28 mouse cellular contexts compared by ENCODE assay signal in the genomic region with DNA sequence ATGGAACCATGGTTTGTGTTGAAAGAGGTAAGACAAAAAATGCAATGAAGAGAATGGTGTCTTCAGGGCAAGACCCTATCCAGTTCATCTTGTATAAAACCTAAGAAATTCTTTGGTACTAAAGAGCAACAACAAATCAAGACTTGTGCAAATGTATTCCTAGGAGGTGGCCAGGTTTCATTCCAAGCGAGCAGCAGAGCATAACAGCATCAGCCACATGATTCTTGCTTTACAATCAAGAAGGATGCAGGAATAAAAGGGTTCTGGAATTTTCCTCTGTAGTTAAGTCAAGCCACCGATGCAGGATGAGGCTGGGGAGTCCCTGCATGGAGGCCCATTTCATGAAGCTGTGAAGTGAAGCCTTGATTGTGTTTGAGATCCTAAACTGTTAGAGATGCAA.
DNase-seq lines count a peak whose midpoint lies in the region; ATAC-seq lines count a peak whose summit lies in the region.
"Had no signal": no experiment of that assay in that cellular context is flagged by ENCODE, and none has a peak within 500 bp of the region (broad histone marks: within the 10 kb centered on the region; RNA-seq: fewer than 3 reads in every experiment).

No protein-coding gene starts in this region.

- H3K9me3 ChIP-seq in kidney, embryonic 15.5 days (replicated peaks), result no peaks in the 10 kb centered on the region
- H3K9me3 ChIP-seq: embryonic facial prominence, embryonic 10.5 days; embryonic facial prominence, embryonic 13.5 days; forebrain, embryonic 10.5 days; forebrain, embryonic 13.5 days; heart, embryonic 10.5 days; heart, embryonic 13.5 days had no signal

- WGBS in kidney, embryonic 15.5 days, result 63% methylated on average over 2 of the region's 2 CpGs

- ATAC-seq in kidney, embryonic 15.5 days (replicated peaks; ENCODE audit: low FRiP score), result no peak
- no peak for ATAC-seq in erythroblast, adult 5-6 weeks (replicated peaks; ENCODE audit: low FRiP score, poor library complexity, severe bottlenecking)
- ATAC-seq: CD4-positive, CD25-positive, alpha-beta regulatory T cell, adult 4 months; forebrain, embryonic 13.5 days; forebrain, embryonic 16.5 days; hindbrain, postnatal 0 days had no signal

- H3K4me2 ChIP-seq in kidney, embryonic 15.5 days, result no peak overlapping the region
- H3K4me2 ChIP-seq: embryonic facial prominence, embryonic 13.5 days; forebrain, embryonic 13.5 days; heart, embryonic 13.5 days; hindbrain, embryonic 14.5 days had no signal

- H3K4me3 ChIP-seq in kidney, embryonic 15.5 days (replicated peaks), result no peak overlapping the region
- H3K4me3 ChIP-seq: embryonic facial prominence, embryonic 10.5 days; embryonic facial prominence, embryonic 13.5 days; forebrain, embryonic 10.5 days; forebrain, embryonic 13.5 days; heart, embryonic 10.5 days; heart, embryonic 13.5 days had no signal

- H3K4me1 ChIP-seq in kidney, embryonic 15.5 days, result no peaks in the 10 kb centered on the region
- H3K4me1 ChIP-seq: embryonic facial prominence, embryonic 10.5 days; embryonic facial prominence, embryonic 13.5 days; heart, embryonic 10.5 days; heart, embryonic 13.5 days had no signal

- no peak overlapping the region for H3K9ac ChIP-seq in kidney, embryonic 15.5 days
- H3K9ac ChIP-seq: embryonic facial prominence, embryonic 13.5 days; forebrain, embryonic 13.5 days; heart, embryonic 13.5 days; hindbrain, embryonic 14.5 days had no signal

- H3K27ac ChIP-seq in kidney, embryonic 15.5 days, result no peak overlapping the region
- H3K27ac ChIP-seq: embryonic facial prominence, embryonic 10.5 days; embryonic facial prominence, embryonic 13.5 days; forebrain, embryonic 10.5 days; forebrain, embryonic 13.5 days; heart, embryonic 10.5 days; heart, embryonic 13.5 days; hindbrain, embryonic 14.5 days; hindbrain, postnatal 0 days had no signal

- H3K27me3 ChIP-seq in kidney, embryonic 15.5 days, result no peaks in the 10 kb centered on the region
- H3K27me3 ChIP-seq: embryonic facial prominence, embryonic 13.5 days; forebrain, embryonic 13.5 days; heart, embryonic 13.5 days had no signal

- H3K36me3 ChIP-seq in kidney, embryonic 15.5 days, result no peaks in the 10 kb centered on the region
- H3K36me3 ChIP-seq: embryonic facial prominence, embryonic 10.5 days; embryonic facial prominence, embryonic 13.5 days; forebrain, embryonic 10.5 days; heart, embryonic 10.5 days; heart, embryonic 13.5 days had no signal

- peak; percentile 19 for DNase-seq in kidney, adult 18-20 months
- peak; percentile 30 for DNase-seq in kidney, adult 9 months
- peak; percentile 27 for DNase-seq in kidney, postnatal 14 days
- no peak for DNase-seq in right cerebral cortex, postnatal 14 days
- DNase-seq: adrenal gland, adult 2 months; adrenal gland, postnatal 14 days; cerebellum, adult 11 months; cerebellum, adult 8-10 months; cerebellum, postnatal 10 days; cerebellum, postnatal 36 days; embryo, embryonic 11 days; gastrocnemius, postnatal 10 days; gastrocnemius, postnatal 36 days; heart, adult 18-20 months; heart, postnatal 14 days; heart, postnatal 4 days had no signal
